Mouse (Mus musculus) bone marrow, adult 2 months (tissue): Measurements from ENCODE around the gene Habp4.

Source experiments
- CTCF ChIP-seq: fragments of 200-500 bp; IDR thresholded peaks from 2 replicates; pipeline ENCODE4 v1.5.1; 2011; ENCODE audit warnings: low read length, control low read depth; ENCODE audit not compliant: control insufficient read depth, insufficient read depth
- POLR2A ChIP-seq: fragments of 200-500 bp; IDR thresholded peaks from 2 replicates; pipeline ENCODE4 v1.6.1; 2011; ENCODE audit warnings: low read depth, mild to moderate bottlenecking, control low read depth, low read length, borderline replicate concordance; ENCODE audit not compliant: control insufficient read depth

- TF ChIP-seq CTCF (no peak), POLR2A (peak; percentile 60; the same call in 1 of the 2 replicates)
Observed at GRCm38 (mm10) chr13:64153083-64153682, 8.4 kb upstream of the Habp4 start, which contains the start of gene Zfp367.
